Mouse (Mus musculus): ENCODE results near the gene Eral1. TPM values are rescaled to one million over a fixed set of nuclear protein-coding genes. Genes with fewer than 3 reads are reported as not detected.

Gene Eral1
- polyA plus RNA-seq, 1 experiment from 2014 or later, result 33.5 TPM

- H3K4me1 ChIP-seq, result peaks cover 31% of the 10 kb centered on the region
- peak overlapping the region; percentile 70 for H3K4me2 ChIP-seq
- H3K9ac ChIP-seq, result no peak overlapping the region; the same call in 1 of the 2 replicates
- peak overlapping the region; percentile 92 for H3K27ac ChIP-seq
- H3K4me3 ChIP-seq, result peak overlapping the region; percentile 55; the same call in 1 of the 2 replicates
- H3K36me3 ChIP-seq (replicated peaks), result peaks cover 30% of the 10 kb centered on the region; the same call in 1 of the 2 replicates
- no peaks in the 10 kb centered on the region for H3K27me3 ChIP-seq (replicated peaks)
- H3K9me3 ChIP-seq, result no peaks in the 10 kb centered on the region
- no peak for ATAC-seq (replicated peaks)
- WGBS, result 43% methylated on average over 6 of the region's 6 CpGs
Measured at GRCm38 (mm10) chr11:78031389-78031788, 48.8 kb downstream of the Eral1 start.

GRCm38 (mm10) chr11:78030600-78030999 is 49.6 kb downstream of the Eral1 start:
- Histone ChIP-seq H3K9ac (no peak overlapping the region), H3K9me3 (no peaks in the 10 kb centered on the region), H3K4me2 (no peak overlapping the region), H3K27ac (no peak overlapping the region), H3K36me3 (replicated peaks) (peaks cover 38% of the 10 kb centered on the region; the same call in 1 of the 2 replicates), H3K4me1 (peaks cover 30% of the 10 kb centered on the region), H3K27me3 (replicated peaks) (no peaks in the 10 kb centered on the region), H3K4me3 (no peak overlapping the region)
- ATAC-seq (replicated peaks), result no peak
- WGBS, result 86% methylated on average over 2 of the region's 2 CpGs

GRCm38 (mm10) chr11:78029240-78029639 is 50.9 kb downstream of the Eral1 start:
- no peak for ATAC-seq (replicated peaks)
- no peak overlapping the region for H3K4me3 ChIP-seq
- H3K27me3 ChIP-seq (replicated peaks), result no peaks in the 10 kb centered on the region
- H3K9ac ChIP-seq, result no peak overlapping the region
- 88% methylated on average over 8 of the region's 8 CpGs for WGBS
- peaks cover 23% of the 10 kb centered on the region for H3K4me1 ChIP-seq
- no peak overlapping the region for H3K4me2 ChIP-seq
- H3K27ac ChIP-seq, result no peak overlapping the region
- H3K36me3 ChIP-seq (replicated peaks), result peaks cover 45% of the 10 kb centered on the region
- no peaks in the 10 kb centered on the region for H3K9me3 ChIP-seq

GRCm38 (mm10) chr11:78023607-78024006 is 56.6 kb downstream of the Eral1 start:
- no peak for ATAC-seq (replicated peaks)
- no peak overlapping the region for H3K4me2 ChIP-seq
- no peak overlapping the region for H3K9ac ChIP-seq
- H3K27me3 ChIP-seq (replicated peaks), result no peaks in the 10 kb centered on the region
- 84% methylated on average over 8 of the region's 8 CpGs for WGBS
- H3K4me3 ChIP-seq, result no peak overlapping the region
- H3K27ac ChIP-seq, result no peak overlapping the region
- no peaks in the 10 kb centered on the region for H3K9me3 ChIP-seq
- peaks cover 72% of the 10 kb centered on the region for H3K36me3 ChIP-seq (replicated peaks)
- no peaks in the 10 kb centered on the region for H3K4me1 ChIP-seq

MicroRNAs encoded within 50 kb of the gene (microRNA counts, 519-probe panel; counts per million panel counts)
- microRNA mmu-miR-144 (3,079 counts per million, percentile 70 among the panel's probes with 10 or more counts), microRNA mmu-miR-451 (2,875 counts per million, percentile 64 among the panel's probes with 10 or more counts)

Small RNA genes lying within 50 kb of the gene (microRNA-seq; reads per million reads assigned to microRNA genes)
- gene Mir144, result 35.3 reads per million, percentile 41 among the genes with 10 or more reads in this experiment
- gene Mir451a, result not detected
- gene Mir451b, result not detected

Other genes with a start within 250 kb of the Eral1 start
- 5.7 and 6.7 TPM in 2 replicates for gene Pipox, start 186.3 kb downstream of the Eral1 start, polyA plus RNA-seq (2015; fragmentation: Nextera tagmentation; extraction: Ambion mirVana)
- gene Sez6, start 149.6 kb downstream of the Eral1 start, polyA plus RNA-seq (2015; fragmentation: Nextera tagmentation; extraction: Ambion mirVana), result 159 and 162 TPM in 2 replicates
- gene Phf12, start 97.6 kb downstream of the Eral1 start, polyA plus RNA-seq (2015; fragmentation: Nextera tagmentation; extraction: Ambion mirVana), result 19.2 and 20.7 TPM in 2 replicates
- gene Dhrs13, start 48.1 kb downstream of the Eral1 start, polyA plus RNA-seq (2015; fragmentation: Nextera tagmentation; extraction: Ambion mirVana), result 51.8 and 52.7 TPM in 2 replicates
- gene Flot2, start 42.5 kb downstream of the Eral1 start, polyA plus RNA-seq (2015; fragmentation: Nextera tagmentation; extraction: Ambion mirVana), result 76.7 and 80.4 TPM in 2 replicates
- 33.0 and 33.4 TPM in 2 replicates for gene Fam222b, start 14.3 kb upstream of the Eral1 start, polyA plus RNA-seq (2015; fragmentation: Nextera tagmentation; extraction: Ambion mirVana)
- gene Traf4, start 85.2 kb upstream of the Eral1 start, polyA plus RNA-seq (2015; fragmentation: Nextera tagmentation; extraction: Ambion mirVana), result 101 and 107 TPM in 2 replicates
- gene Nek8, start 96.3 kb upstream of the Eral1 start, polyA plus RNA-seq (2015; fragmentation: Nextera tagmentation; extraction: Ambion mirVana), result 6.5 and 7.3 TPM in 2 replicates
- gene Tlcd1, start 96.3 kb upstream of the Eral1 start, polyA plus RNA-seq (2015; fragmentation: Nextera tagmentation; extraction: Ambion mirVana), result 7.4 and 7.6 TPM in 2 replicates
- gene Rpl23a, start 103.2 kb upstream of the Eral1 start, polyA plus RNA-seq (2015; fragmentation: Nextera tagmentation; extraction: Ambion mirVana), result 695 and 703 TPM in 2 replicates
- gene Rab34, start 108.0 kb upstream of the Eral1 start, polyA plus RNA-seq (2015; fragmentation: Nextera tagmentation; extraction: Ambion mirVana), result 56.3 and 61.5 TPM in 2 replicates
- 1.7 and 2.2 TPM in 2 replicates for gene Proca1, start 113.0 kb upstream of the Eral1 start, polyA plus RNA-seq (2015; fragmentation: Nextera tagmentation; extraction: Ambion mirVana)
- 90.0 and 93.6 TPM in 2 replicates for gene Sdf2, start 165.4 kb upstream of the Eral1 start, polyA plus RNA-seq (2015; fragmentation: Nextera tagmentation; extraction: Ambion mirVana)
- 30.0 and 31.7 TPM in 2 replicates for gene Supt6, start 165.6 kb upstream of the Eral1 start, polyA plus RNA-seq (2015; fragmentation: Nextera tagmentation; extraction: Ambion mirVana)
- 55.0 and 62.3 TPM in 2 replicates for gene 2610507B11Rik, start 181.4 kb upstream of the Eral1 start, polyA plus RNA-seq (2015; fragmentation: Nextera tagmentation; extraction: Ambion mirVana)
- gene BC030499, start 210.5 kb upstream of the Eral1 start, polyA plus RNA-seq (2015; fragmentation: Nextera tagmentation; extraction: Ambion mirVana), result 0.11 and 0.28 TPM in 2 replicates
- gene Spag5, start 221.1 kb upstream of the Eral1 start, polyA plus RNA-seq (2015; fragmentation: Nextera tagmentation; extraction: Ambion mirVana), result 6.9 and 9.6 TPM in 2 replicates
- gene Aldoc, start 242.6 kb upstream of the Eral1 start, polyA plus RNA-seq (2015; fragmentation: Nextera tagmentation; extraction: Ambion mirVana), result 84.9 and 129 TPM in 2 replicates
- gene Pigs, start 248.0 kb upstream of the Eral1 start, polyA plus RNA-seq (2015; fragmentation: Nextera tagmentation; extraction: Ambion mirVana), result 71.5 and 76.6 TPM in 2 replicates